Mouse (Mus musculus) heart, adult 2 months (tissue): ENCODE data around the gene Tubg2. TPM values are rescaled to one million over a fixed set of nuclear protein-coding genes. Genes with fewer than 3 reads are reported as not detected.

Experiments
- DNase-seq, 2 experiments: peaks; one replicate each; pipeline ENCODE4 v3.0.0; 2021
- H3K27ac ChIP-seq: fragments of 200-600 bp; 2 replicates; pipeline ENCODE4 v1.8.1; 2022
- H3K27me3 ChIP-seq: fragments of 200-500 bp; 2 replicates; pipeline ENCODE4 v1.6.1; 2012; ENCODE audit warnings: mild to moderate bottlenecking, low read length, inconsistent platforms, mixed read lengths; ENCODE audit not compliant: control insufficient read depth, insufficient read depth
- H3K36me3 ChIP-seq: fragments of 200-500 bp; 2 replicates; pipeline ENCODE4 v1.6.1; 2012; ENCODE audit warnings: low read length, inconsistent platforms; ENCODE audit not compliant: control insufficient read depth, insufficient read depth
- H3K4me1 ChIP-seq: fragments of 200-500 bp; 2 replicates; pipeline ENCODE4 v1.6.1; 2011; ENCODE audit warnings: low read length; ENCODE audit not compliant: control insufficient read depth, insufficient read depth
- H3K4me3 ChIP-seq: fragments of 200-600 bp; 2 replicates; pipeline ENCODE4 v1.8.1; 2022
- H3K79me2 ChIP-seq: fragments of 200-500 bp; replicated peaks from 2 replicates; pipeline ENCODE4 v1.6.1; 2012; ENCODE audit warnings: mild to moderate bottlenecking, inconsistent platforms, low read length, moderate library complexity, mixed read lengths; ENCODE audit not compliant: control insufficient read depth, insufficient read depth
- H3K9ac ChIP-seq: fragments of 200-500 bp; 2 replicates; pipeline ENCODE4 v1.6.1; 2012; ENCODE audit warnings: low read depth, mild to moderate bottlenecking, control low read depth, inconsistent platforms, low read length, mixed read lengths
- CTCF ChIP-seq: fragments of 200-600 bp; IDR thresholded peaks from 2 replicates; pipeline ENCODE4 v1.8.1; 2022; ENCODE audit warnings: antibody characterized with exemption, mild to moderate bottlenecking, moderate library complexity
- EP300 ChIP-seq: fragments of 200-500 bp; IDR thresholded peaks from 2 replicates; pipeline ENCODE4 v1.6.1; 2011; ENCODE audit warnings: low read depth, low read length, control low read depth; ENCODE audit not compliant: insufficient read depth
- POLR2A ChIP-seq: fragments of 200-500 bp; IDR thresholded peaks from 2 replicates; pipeline ENCODE4 v1.6.1; 2011; ENCODE audit warnings: mild to moderate bottlenecking, low read depth, low read length, control low read depth; ENCODE audit not compliant: insufficient read depth
- WGBS: fragments of 180-500 bp; shearing (Covaris S2); methylation state at CpG from one replicate; pipeline ENCODE4 v1.1.7; 2018; 5-methylcytosine and 5-hydroxymethylcytosine counted together
- intact Hi-C: fragments of 180-260 bp; cut with DNase I; formaldehyde crosslinking; loops from one replicate; pipeline ENCODE4 v1.15.1; 2025
- polyA plus RNA-seq: library from polyadenylated mRNA; depleted of rRNA; stranded (reverse); fragments of >200 nt; gene quantifications from 2 replicates; pipeline ENCODE4 v1.2.3, GENCODE M21; 2012
- total RNA-seq, 2 experiments: library from RNA; stranded (reverse); gene quantifications; 2 replicates each; pipeline ENCODE4 v1.2.3; 2021

The Tubg2 gene
- total and polyA plus RNA-seq, 3 experiments, result 2.9 to 3.5 (median 3.5) TPM

DNA sequence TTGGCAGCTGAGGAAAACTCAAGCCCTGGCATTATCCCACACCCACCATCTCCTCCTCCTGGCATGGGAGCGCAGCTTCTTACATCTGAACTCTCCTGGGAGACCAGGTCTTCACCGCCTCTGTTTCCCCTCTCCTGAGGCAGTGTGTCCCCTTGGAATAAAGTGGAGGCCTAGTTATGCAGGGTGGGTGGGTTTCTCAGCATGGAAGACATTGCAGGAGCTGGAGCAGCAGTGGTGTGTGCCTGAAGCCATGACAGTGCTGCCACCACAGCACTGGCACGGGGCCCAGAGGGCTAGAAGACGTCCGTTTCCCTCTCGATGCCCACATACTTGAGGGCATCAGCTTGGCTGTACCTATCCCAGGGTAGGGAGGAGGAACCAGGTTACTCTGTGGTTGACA lies 36.9 kb downstream of the Tubg2 start:
- 80% methylated on average over 6 of the region's 6 CpGs for whole genome bisulfite sequencing
- Histone ChIP-seq H3K79me2 (no peaks in the 10 kb centered on the region), H3K27me3 (no peaks in the 10 kb centered on the region), H3K4me1 (peaks cover 7% of the 10 kb centered on the region), H3K27ac (no peak overlapping the region), H3K4me3 (no peak overlapping the region), H3K9ac (no peak overlapping the region), H3K36me3 (no peaks in the 10 kb centered on the region; the same call in 1 of the 2 replicates)
- intact Hi-C loops, result no loop called here
- no peak for DNase-seq
- TF ChIP-seq CTCF, result no peak
- no peak for TF ChIP-seq EP300
- TF ChIP-seq POLR2A, result no peak

DNA sequence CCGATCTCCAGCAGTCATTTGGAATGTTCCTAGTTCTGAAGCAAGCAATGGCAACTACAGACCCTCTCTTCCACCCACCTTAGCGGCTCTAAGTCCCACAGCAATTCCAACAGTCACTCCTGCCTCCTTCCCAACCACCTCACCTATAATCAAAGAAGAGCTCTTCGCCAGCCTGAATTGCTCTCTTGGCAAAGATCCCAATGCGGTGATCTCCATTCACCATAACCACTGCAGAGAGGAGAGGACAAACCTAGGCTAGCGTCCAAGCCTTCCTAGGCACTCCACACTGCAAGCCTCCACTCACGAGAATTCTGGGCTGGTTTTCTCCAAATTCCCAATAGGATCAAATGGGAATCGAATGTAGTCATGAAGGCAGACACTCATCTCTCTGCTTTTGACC lies 37.4 kb downstream of the Tubg2 start:
- 83% methylated on average over 7 of the region's 7 CpGs for WGBS
- Histone ChIP-seq H3K4me1 (peaks cover 7% of the 10 kb centered on the region), H3K36me3 (no peaks in the 10 kb centered on the region; the same call in 1 of the 2 replicates)

DNA sequence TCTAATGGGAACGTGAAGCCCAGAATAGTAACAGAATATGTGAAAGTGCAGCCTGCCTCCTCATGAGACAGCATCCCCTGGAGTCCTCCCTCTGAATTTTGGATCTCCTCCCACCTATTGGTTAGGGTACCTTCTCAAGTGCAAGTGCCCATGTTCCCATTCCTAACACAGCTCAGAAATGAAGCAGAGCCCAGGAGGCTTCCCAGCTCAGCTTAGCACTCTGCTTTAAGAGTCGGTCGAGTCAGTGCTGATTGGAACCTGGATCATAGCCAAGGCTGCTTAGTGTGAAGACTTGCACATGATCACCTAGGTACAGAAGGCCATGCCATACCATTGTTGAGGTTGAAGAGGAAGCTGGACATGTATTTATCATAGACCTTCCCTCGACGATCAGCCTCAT lies 38.4 kb downstream of the Tubg2 start:
- Histone ChIP-seq H3K36me3 (no peaks in the 10 kb centered on the region; the same call in 1 of the 2 replicates), H3K27me3 (no peaks in the 10 kb centered on the region), H3K79me2 (no peaks in the 10 kb centered on the region), H3K27ac (no peak overlapping the region), H3K9ac (no peak overlapping the region), H3K4me1 (peaks cover 7% of the 10 kb centered on the region), H3K4me3 (no peak overlapping the region)
- TF ChIP-seq POLR2A (no peak), EP300 (no peak), CTCF (no peak)
- intact Hi-C loops, result no loop called here
- DNase-seq, result no peak
- 24% methylated on average over 5 of the region's 5 CpGs for WGBS

More for the DNA sequence above, 37.4 kb downstream of the Tubg2 start:
- Histone ChIP-seq H3K79me2 (no peaks in the 10 kb centered on the region), H3K9ac (no peak overlapping the region), H3K27me3 (no peaks in the 10 kb centered on the region), H3K27ac (no peak overlapping the region), H3K4me3 (no peak overlapping the region)
- no peak for DNase-seq
- intact Hi-C loops, result no loop called here
- TF ChIP-seq EP300 (no peak), POLR2A (no peak), CTCF (no peak)

DNA sequence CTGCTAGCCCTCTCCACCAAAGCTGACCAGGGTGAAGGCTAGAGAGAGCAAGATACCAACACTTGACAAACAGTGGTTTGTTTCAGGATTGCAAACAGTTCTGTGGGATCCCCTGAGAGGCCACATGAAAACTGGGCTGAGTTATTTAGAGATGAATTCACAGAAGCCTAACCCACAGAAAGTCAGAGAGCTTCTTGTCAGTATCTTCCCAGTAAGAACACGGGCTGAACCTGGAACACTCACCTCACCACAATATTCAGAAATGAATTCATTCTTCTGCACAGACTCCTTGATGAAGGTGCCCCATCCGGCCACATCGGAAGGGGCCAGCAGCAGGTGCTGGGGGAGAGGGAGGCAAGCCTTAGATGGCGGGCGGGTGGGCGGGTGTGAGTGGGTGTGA lies 38.9 kb downstream of the Tubg2 start:
- Histone ChIP-seq H3K36me3 (no peaks in the 10 kb centered on the region; the same call in 1 of the 2 replicates), H3K27ac (no peak overlapping the region), H3K4me3 (no peak overlapping the region), H3K9ac (no peak overlapping the region), H3K4me1 (peaks cover 7% of the 10 kb centered on the region), H3K79me2 (no peaks in the 10 kb centered on the region), H3K27me3 (no peaks in the 10 kb centered on the region)
- TF ChIP-seq CTCF (no peak), POLR2A (no peak), EP300 (no peak)
- no peak for DNase-seq
- 53% methylated on average over 6 of the region's 6 CpGs for WGBS
- intact Hi-C loops, result no loop called here

DNA sequence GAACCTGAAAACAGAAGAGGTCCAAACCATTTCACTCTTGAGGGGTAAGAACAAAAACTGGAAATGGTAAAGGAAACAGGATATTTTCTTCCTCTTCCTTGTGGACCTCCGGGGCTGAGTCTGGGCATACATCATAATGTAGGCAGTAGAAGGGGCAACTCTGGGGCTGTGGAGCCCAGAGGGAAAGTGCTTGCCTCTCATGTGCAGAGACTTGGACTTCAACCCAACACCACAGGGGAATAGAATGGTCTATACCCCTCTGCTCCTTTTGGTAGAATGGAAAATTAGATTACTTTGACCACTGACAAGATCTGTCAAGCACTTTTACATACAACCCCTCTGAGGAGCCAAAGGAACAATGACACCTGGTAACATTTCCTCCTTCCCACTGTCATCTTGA lies 39.4 kb downstream of the Tubg2 start:
- DNase-seq, result no peak
- H3K27ac ChIP-seq, result peak overlapping the region; percentile 12; the same call in 1 of the 2 replicates
- H3K36me3 ChIP-seq, result no peaks in the 10 kb centered on the region; the same call in 1 of the 2 replicates
- H3K4me1 ChIP-seq, result peaks cover 7% of the 10 kb centered on the region
- TF ChIP-seq CTCF, result no peak
- no peak for TF ChIP-seq EP300
- no peak for TF ChIP-seq POLR2A
- 30% methylated on average over 1 of the region's 1 CpGs for WGBS
- no peaks in the 10 kb centered on the region for H3K27me3 ChIP-seq
- H3K4me3 ChIP-seq, result no peak overlapping the region
- intact Hi-C loops, result no loop called here
- no peak overlapping the region for H3K9ac ChIP-seq
- no peaks in the 10 kb centered on the region for H3K79me2 ChIP-seq

DNA sequence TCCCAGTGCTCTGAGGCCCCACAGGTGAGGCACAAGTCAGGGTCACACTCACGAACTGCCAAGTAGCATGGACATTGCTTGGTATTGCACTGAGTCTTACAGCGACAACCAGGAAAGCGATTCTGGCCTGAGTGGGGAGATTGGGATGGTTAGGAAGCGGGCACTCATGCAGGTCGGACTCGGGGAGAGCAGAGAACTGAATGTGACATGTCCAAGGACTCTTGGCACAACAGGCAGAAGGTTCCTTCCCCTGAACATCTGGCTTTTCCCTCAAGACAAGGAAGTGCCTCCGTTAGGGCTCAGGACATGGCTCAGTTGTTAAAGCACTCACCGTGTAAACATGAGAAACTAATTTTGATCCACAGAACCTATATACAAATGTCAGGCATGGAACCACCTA lies 39.9 kb downstream of the Tubg2 start:
- no peaks in the 10 kb centered on the region; the same call in 1 of the 2 replicates for H3K36me3 ChIP-seq
- peaks cover 7% of the 10 kb centered on the region for H3K4me1 ChIP-seq
- 57% methylated on average over 8 of the region's 8 CpGs for WGBS
- no peaks in the 10 kb centered on the region for H3K27me3 ChIP-seq
- intact Hi-C loops, result no loop called here
- no peak overlapping the region for H3K4me3 ChIP-seq
- H3K79me2 ChIP-seq, result no peaks in the 10 kb centered on the region
- no peak overlapping the region for H3K9ac ChIP-seq
- peak overlapping the region; percentile 12; the same call in 1 of the 2 replicates for H3K27ac ChIP-seq
- DNase-seq, result no peak
- no peak for TF ChIP-seq EP300

DNA sequence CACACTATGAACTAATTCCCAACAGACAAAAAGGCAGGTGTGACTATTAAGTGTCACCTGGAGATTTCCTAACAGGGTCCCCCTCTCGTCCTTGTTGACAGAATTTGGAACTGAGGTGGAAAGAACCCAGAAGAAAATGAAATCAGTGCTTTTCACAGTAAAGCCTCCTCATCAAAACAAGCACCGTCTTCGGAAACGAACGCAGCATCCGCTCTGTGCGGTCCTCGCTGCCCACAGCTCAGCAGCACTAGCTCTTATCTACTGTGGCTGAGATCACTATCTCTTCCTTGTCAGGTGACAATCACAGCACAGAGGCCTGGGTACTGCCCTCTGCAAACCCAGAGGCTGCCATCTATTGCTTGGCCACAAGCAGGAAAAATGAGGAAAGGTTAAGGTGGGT lies 40.5 kb downstream of the Tubg2 start:
- Histone ChIP-seq H3K27me3 (no peaks in the 10 kb centered on the region), H3K27ac (no peak overlapping the region), H3K36me3 (no peaks in the 10 kb centered on the region; the same call in 1 of the 2 replicates), H3K79me2 (no peaks in the 10 kb centered on the region), H3K4me3 (no peak overlapping the region), H3K4me1 (peaks cover 7% of the 10 kb centered on the region), H3K9ac (no peak overlapping the region)
- intact Hi-C loops, result no loop called here
- 86% methylated on average over 8 of the region's 8 CpGs for WGBS
- TF ChIP-seq EP300 (no peak), CTCF (no peak), POLR2A (no peak)
- no peak for DNase-seq
